Mouse (Mus musculus) liver, adult 2 months (tissue): ENCODE data around the gene Gjd3.

Source experiments
- CTCF ChIP-seq: fragments of 200-500 bp; IDR thresholded peaks from 2 replicates; pipeline ENCODE4 v1.5.1; 2011; ENCODE audit warnings: low read depth, low read length, control low read depth
- POLR2A ChIP-seq: fragments of 200-500 bp; IDR thresholded peaks from 2 replicates; pipeline ENCODE4 v1.6.1; 2011; ENCODE audit warnings: low read length, control low read depth; ENCODE audit not compliant: insufficient read depth; ENCODE audit errors: extremely low read depth

DNA sequence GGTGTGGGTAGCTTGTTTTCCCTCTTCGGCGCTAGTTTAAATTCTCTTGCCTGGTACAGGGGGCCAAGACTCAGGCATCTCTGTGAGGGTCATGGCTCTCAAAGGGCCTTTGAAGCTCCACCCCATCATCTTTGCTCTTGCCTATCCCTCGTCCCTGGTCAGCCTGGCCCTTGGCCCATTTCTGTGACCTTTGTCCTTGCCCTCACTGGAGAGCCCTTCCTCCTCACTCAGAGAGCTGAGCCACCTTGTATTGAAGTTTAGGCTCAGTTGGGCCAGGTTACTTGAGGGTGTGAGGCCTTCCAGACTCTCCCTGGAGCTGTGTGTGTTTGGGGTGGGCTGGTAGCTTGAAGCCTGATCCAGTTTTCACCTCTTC is 37.2 kb downstream of the Gjd3 start:
- TF ChIP-seq CTCF (no peak), POLR2A (no peak)
